Mouse (Mus musculus) heart, adult 10 weeks (tissue): Measurements from ENCODE around the gene Olfr720. TPM values are rescaled to one million over a fixed set of nuclear protein-coding genes. Genes with fewer than 3 reads are reported as not detected.

Source experiments
- polyA plus RNA-seq: library from polyadenylated mRNA; stranded (reverse); fragments of 350-450 nt; fragmentation: Illumina TruSeq; extraction: RNeasy Lipid Tissue Mini Kit (QIAGEN cat#74804); gene quantifications from one replicate; pipeline ENCODE4 v1.2.3, GENCODE M21; 2014; ENCODE audit warnings: low read depth, low replicate concordance

The Olfr720 gene
- polyA plus RNA-seq: not detected

GRCm38 (mm10) chr14:14186738-14187137, at the start of gene Olfr720:
Olfr720 (minus strand) TSS chr14:14186838.

Other genes starting within 250 kb of the Olfr720 start
- 12.2 TPM for gene Atxn7, start 225.4 kb downstream of the Olfr720 start, polyA plus RNA-seq
- gene Thoc7, start 225.0 kb downstream of the Olfr720 start, polyA plus RNA-seq: 102 TPM
- gene Psmd6, start 65.9 kb downstream of the Olfr720 start, polyA plus RNA-seq: 94.0 TPM
- gene Olfr31, start 136.0 kb upstream of the Olfr720 start, polyA plus RNA-seq: not detected
- gene Il3ra, start 159.4 kb upstream of the Olfr720 start, polyA plus RNA-seq: 4.3 TPM
- not detected for gene Olfr721-ps1, start 214.5 kb upstream of the Olfr720 start, polyA plus RNA-seq